In genomic region chr4:53595246-53596062, GRCm38 (mm10) we compare ENCODE assay signal across 12 mouse cellular contexts. TPM values are rescaled to one million over a fixed set of nuclear protein-coding genes. Genes with fewer than 3 reads are reported as not detected.
A peak's percentile ranks its signal among the peaks of the same experiment; 100 is the strongest.
DNase-seq lines count a peak whose midpoint lies in the region; ATAC-seq and TF ChIP-seq lines count a peak whose summit lies in the region.
"Had no signal": no experiment of that assay in that cellular context is flagged by ENCODE, and none has a peak within 500 bp of the region (broad histone marks: within the 10 kb centered on the region; RNA-seq: fewer than 3 reads in every experiment).

No protein-coding gene starts in this region.

- TF ChIP-seq CTCF in heart, adult 2 months (IDR thresholded peaks at IDR 0.05) = no peak
- TF ChIP-seq CTCF in liver, embryonic 14.5 days (IDR thresholded peaks at IDR 0.05; ENCODE audit: low read depth) = no peak
- TF ChIP-seq CTCF in stomach, postnatal 0 days (IDR thresholded peaks at IDR 0.05; ENCODE audit: low read depth) = no peak

- no peaks in the 10 kb centered on the region for H3K79me2 ChIP-seq in heart, adult 2 months (replicated peaks; ENCODE audit: control insufficient read depth, insufficient read depth, low read length)

- H3K4me1 ChIP-seq in heart, adult 2 months (ENCODE audit: control insufficient read depth, insufficient read depth, low read length) = peaks cover 14% of the 10 kb centered on the region
- H3K4me1 ChIP-seq in midbrain, embryonic 12.5 days = 0 out of 2 replicates have a peak, but pooled peaks cover 6% of the 10 kb centered on the region
- 0 out of 2 replicates have a peak, but pooled peaks cover 3% of the 10 kb centered on the region for H3K4me1 ChIP-seq in midbrain, embryonic 16.5 days (ENCODE audit: control insufficient read depth, insufficient read depth, low read length)
- 0 out of 4 replicates have a peak, but pooled peaks cover 0 to 4% of the 10 kb centered on the region in 2 experiments for H3K4me1 ChIP-seq in liver, embryonic 14.5 days (replicated peaks; ENCODE audit: control insufficient read depth in 2 of 2, insufficient read depth in 2 of 2, low read length in 1 of 2)
- H3K4me1 ChIP-seq in stomach, postnatal 0 days (replicated peaks; ENCODE audit: control insufficient read depth, insufficient read depth) = no peaks in the 10 kb centered on the region
- H3K4me1 ChIP-seq: neural tube, embryonic 15.5 days had no signal

- DNase-seq in heart, adult 2 months = no peak
- no peak for DNase-seq in heart, postnatal 14 days
- DNase-seq in liver, embryonic 14.5 days (ENCODE audit: low read depth in 3 of 3, low spot score in 3 of 3) = peak; percentile 24 to 34 (median 27)
- DNase-seq in stomach, postnatal 0 days (ENCODE audit: low spot score) = no peak
- DNase-seq in right cerebral cortex, postnatal 4 days = no peak
- no peak for DNase-seq in heart, adult 18-20 months
- DNase-seq: adrenal gland, postnatal 14 days; cerebellum, adult 11 months; embryo, embryonic 11 days had no signal

- H3K27me3 ChIP-seq in heart, adult 2 months (ENCODE audit: control insufficient read depth, insufficient read depth, low read length) = no peaks in the 10 kb centered on the region
- H3K27me3 ChIP-seq in midbrain, embryonic 12.5 days = no peaks in the 10 kb centered on the region
- H3K27me3 ChIP-seq in midbrain, embryonic 16.5 days (ENCODE audit: control insufficient read depth, insufficient read depth, low read depth, low read length) = no peaks in the 10 kb centered on the region
- no peaks in the 10 kb centered on the region for H3K27me3 ChIP-seq in liver, embryonic 14.5 days (ENCODE audit: control insufficient read depth, insufficient read depth, low read length)
- H3K27me3 ChIP-seq in stomach, postnatal 0 days (ENCODE audit: control insufficient read depth, insufficient read depth, low read length) = no peaks in the 10 kb centered on the region
- H3K27me3 ChIP-seq: neural tube, embryonic 15.5 days had no signal

- 0 out of 2 replicates have a peak, but pooled peaks have one; percentile 53 for ATAC-seq in midbrain, embryonic 12.5 days (ENCODE audit: low FRiP score, low read depth)
- no peak; the same call in 1 of the 2 replicates for ATAC-seq in midbrain, embryonic 16.5 days
- ATAC-seq in liver, embryonic 14.5 days (ENCODE audit: insufficient read depth) = peak; percentile 89
- peak; percentile 58; the same call in 1 of the 2 replicates for ATAC-seq in stomach, postnatal 0 days (ENCODE audit: low FRiP score, low TSS enrichment)

- no peaks in the 10 kb centered on the region for H3K9me3 ChIP-seq in midbrain, embryonic 12.5 days
- H3K9me3 ChIP-seq in midbrain, embryonic 16.5 days (replicated peaks; ENCODE audit: control insufficient read depth, low read length, poor library complexity, severe bottlenecking) = no peaks in the 10 kb centered on the region
- H3K9me3 ChIP-seq in liver, embryonic 14.5 days (ENCODE audit: control insufficient read depth, low read length) = no peaks in the 10 kb centered on the region
- H3K9me3 ChIP-seq in stomach, postnatal 0 days (ENCODE audit: control insufficient read depth, low read length) = no peaks in the 10 kb centered on the region
- H3K9me3 ChIP-seq: neural tube, embryonic 15.5 days had no signal

- intact Hi-C loops in heart, adult 2 months (cut with DNase I) = loop anchor here (2.0 to 10.0 kb wide), 3 partner anchors 37 to 561 kb away; no protein-coding TSS in a partner anchor
- intact Hi-C loops in heart, postnatal 14 days (cut with DNase I) = loop anchor here (2.0 kb wide), 2 partner anchors 51 to 485 kb away; no protein-coding TSS in a partner anchor

- H3K36me3 ChIP-seq in heart, adult 2 months (ENCODE audit: control insufficient read depth, insufficient read depth, low read length) = peaks cover 2% of the 10 kb centered on the region; the same call in 1 of the 2 replicates
- no peaks in the 10 kb centered on the region for H3K36me3 ChIP-seq in midbrain, embryonic 12.5 days
- H3K36me3 ChIP-seq in midbrain, embryonic 16.5 days (ENCODE audit: control insufficient read depth, insufficient read depth, low read length) = no peaks in the 10 kb centered on the region
- no peaks in the 10 kb centered on the region for H3K36me3 ChIP-seq in liver, embryonic 14.5 days (replicated peaks; ENCODE audit: control insufficient read depth, insufficient read depth, low read depth)
- no peaks in the 10 kb centered on the region for H3K36me3 ChIP-seq in stomach, postnatal 0 days (ENCODE audit: control insufficient read depth, insufficient read depth, low read length)
- H3K36me3 ChIP-seq: neural tube, embryonic 15.5 days had no signal

- no peak overlapping the region for H3K4me2 ChIP-seq in midbrain, embryonic 12.5 days (replicated peaks)
- H3K4me2 ChIP-seq in midbrain, embryonic 16.5 days (ENCODE audit: low read length) = no peak overlapping the region
- H3K4me2 ChIP-seq in liver, embryonic 14.5 days (ENCODE audit: low read depth) = peak overlapping the region; percentile 42
- H3K4me2 ChIP-seq in stomach, postnatal 0 days (replicated peaks; ENCODE audit: low read depth) = no peak overlapping the region
- H3K4me2 ChIP-seq: neural tube, embryonic 15.5 days had no signal

- WGBS in heart, adult 2 months = 72% methylated on average over 12 of the region's 12 CpGs
- 72% methylated on average over 12 of the region's 12 CpGs for WGBS in midbrain, embryonic 12.5 days
- 61% methylated on average over 12 of the region's 12 CpGs for WGBS in midbrain, embryonic 16.5 days
- 58% methylated on average over 12 of the region's 12 CpGs for WGBS in liver, embryonic 14.5 days (ENCODE audit: insufficient replicate concordance)
- 53% methylated on average over 12 of the region's 12 CpGs for WGBS in stomach, postnatal 0 days

- TF ChIP-seq POLR2A in heart, adult 2 months (IDR thresholded peaks at IDR 0.05; ENCODE audit: insufficient read depth, low read depth, low read length) = no peak

- H3K4me3 ChIP-seq in heart, adult 2 months = no peak overlapping the region
- H3K4me3 ChIP-seq in midbrain, embryonic 12.5 days = no peak overlapping the region
- H3K4me3 ChIP-seq in midbrain, embryonic 16.5 days (ENCODE audit: low read depth, low read length) = no peak overlapping the region
- no peak overlapping the region for H3K4me3 ChIP-seq in liver, embryonic 14.5 days (ENCODE audit: insufficient read depth in 1 of 2, low read depth in 2 of 2, low read length in 2 of 2)
- no peak overlapping the region for H3K4me3 ChIP-seq in stomach, postnatal 0 days (ENCODE audit: low read depth, low read length)
- H3K4me3 ChIP-seq: neural tube, embryonic 15.5 days had no signal

- H3K9ac ChIP-seq in heart, adult 2 months (ENCODE audit: low read depth, low read length) = no peak overlapping the region
- no peak overlapping the region for H3K9ac ChIP-seq in midbrain, embryonic 12.5 days (replicated peaks)
- no peak overlapping the region for H3K9ac ChIP-seq in midbrain, embryonic 16.5 days (ENCODE audit: low read depth, low read length)
- no peak overlapping the region for H3K9ac ChIP-seq in liver, embryonic 14.5 days (replicated peaks)
- H3K9ac ChIP-seq in stomach, postnatal 0 days (ENCODE audit: low read length) = no peak overlapping the region
- H3K9ac ChIP-seq: neural tube, embryonic 15.5 days had no signal

- TF ChIP-seq EP300 in heart, adult 2 months (IDR thresholded peaks at IDR 0.05; ENCODE audit: insufficient read depth, low read depth, low read length) = no peak
- TF ChIP-seq EP300 in liver, embryonic 14.5 days (IDR thresholded peaks at IDR 0.05; ENCODE audit: low read depth) = no peak
- TF ChIP-seq EP300 in stomach, postnatal 0 days (optimal IDR thresholded peaks at IDR 0.05) = no peak

- peak overlapping the region; percentile 59; the same call in 1 of the 2 replicates for H3K27ac ChIP-seq in heart, adult 2 months
- H3K27ac ChIP-seq in midbrain, embryonic 12.5 days (replicated peaks) = no peak overlapping the region
- H3K27ac ChIP-seq in midbrain, embryonic 16.5 days (ENCODE audit: low read length) = no peak overlapping the region
- peak overlapping the region; percentile 52; the same call in 1 of the 2 replicates for H3K27ac ChIP-seq in liver, embryonic 14.5 days
- no peak overlapping the region for H3K27ac ChIP-seq in stomach, postnatal 0 days (replicated peaks)
- H3K27ac ChIP-seq: neural tube, embryonic 15.5 days had no signal

RNA-seq across cellular contexts. Expression of gene Fsd1l, which starts 35.8 kb away (rescaled TPM):
- 10 to 100 TPM; 48.7 to 48.9 TPM for total RNA-seq in heart, adult 2 months (2021)
- polyA plus RNA-seq in heart, adult 2 months (2012; rRNA removed) = 5.8 and 15.8 TPM in 2 replicates
- total RNA-seq in heart, postnatal 14 days (2021) = 10 to 100 TPM; 47.8 to 53.6 TPM
- polyA plus RNA-seq in midbrain, embryonic 12.5 days (2016; fragmentation: Nextera tagmentation; extraction: Ambion mirVana) = 41.9 and 43.9 TPM in 2 replicates
- polyA plus RNA-seq in midbrain, embryonic 16.5 days (2015; fragmentation: Nextera tagmentation; extraction: Ambion mirVana) = 35.9 and 39.8 TPM in 2 replicates
- 0.45 and 0.47 TPM in 2 replicates for polyA plus RNA-seq in liver, embryonic 14.5 days (2012; rRNA removed)
- polyA plus RNA-seq in liver, embryonic 14.5 days (2014; fragmentation: Nextera tagmentation; extraction: Ambion mirVana) = 0.53 and 1.2 TPM in 2 replicates
- 3.4 and 3.5 TPM in 2 replicates for polyA plus RNA-seq in stomach, postnatal 0 days (2015; fragmentation: Nextera tagmentation; extraction: Ambion mirVana)
- 10 to 100 TPM; 53.2 to 53.4 TPM for total RNA-seq in heart, adult 18-20 months (2021)

Comparison
In these comparisons a context has a peak if more than half of its experiments do, and no peak if none do; other contexts are left out.
1. DNase-seq: peak in liver, embryonic 14.5 days (3 of 3); none in heart, adult 2 months (0 of 2), heart, postnatal 14 days (0 of 2), stomach, postnatal 0 days (single experiment), right cerebral cortex, postnatal 4 days (single experiment) and heart, adult 18-20 months (0 of 2).
2. H3K27ac ChIP-seq: peak in heart, adult 2 months (single experiment) and liver, embryonic 14.5 days (single experiment); none in midbrain, embryonic 12.5 days (single experiment), midbrain, embryonic 16.5 days (single experiment) and stomach, postnatal 0 days (single experiment).